Mouse (Mus musculus) adrenal gland, adult (tissue): ENCODE results near the gene Chst12.

Experiments used
- DNase-seq, 2 experiments: peaks; one replicate each; pipeline ENCODE4 v3.0.0; 2022 to 2023; ENCODE audit warnings: low spot score in 1 of 2; ENCODE audit not compliant: inconsistent age in 2 of 2

The Chst12 gene

GRCm38 (mm10) chr5:140570223-140570870 is 65.0 kb downstream of the Chst12 start:
- no peak for DNase-seq

GRCm38 (mm10) chr5:140571201-140571600 is 65.9 kb downstream of the Chst12 start:
- DNase-seq: no peak

- DNase-seq: peak; percentile 39 to 70
Observed at GRCm38 (mm10) chr5:140571673-140572072, 66.3 kb downstream of the Chst12 start.

GRCm38 (mm10) chr5:140572611-140573010 is 67.3 kb downstream of the Chst12 start:
- DNase-seq: peak; percentile 22 to 64
